Mouse (Mus musculus) R1 (cell line): ENCODE results near the gene Otol1.

ENCODE experiments used
- DNase-seq: peaks from one replicate; pipeline ENCODE4 v3.0.0-alpha.2; 2018; ENCODE audit warnings: low read depth, low spot score

The Otol1 gene

DNA sequence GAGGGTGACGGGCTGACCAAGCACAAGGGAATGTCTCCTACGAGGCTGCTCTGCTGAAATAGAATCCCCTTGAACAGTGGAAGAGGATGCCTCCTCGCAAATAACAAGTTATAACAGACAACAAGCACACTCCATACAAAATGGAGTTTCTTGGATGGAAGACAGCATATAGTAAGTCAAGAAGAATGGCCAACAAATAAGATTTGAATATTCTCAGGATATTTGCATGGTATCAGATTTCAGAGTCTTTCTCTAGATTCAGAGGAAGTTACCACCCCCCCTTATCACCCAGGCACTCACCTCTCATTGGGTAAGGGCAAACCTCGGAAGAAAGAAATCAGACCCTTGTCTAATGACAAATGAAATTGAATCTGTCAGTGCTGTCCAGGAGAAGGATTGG lies at the start of gene Otol1:
TSS of gene Otol1 (plus strand) at position 301 of the 400 bp plus-strand sequence.
- DNase-seq: no peak

GRCm38 (mm10) chr3:69962187-69962586 lies 45.2 kb upstream of the Otol1 start:
- DNase-seq: peak; percentile 65

- DNase-seq: no peak
Observed at GRCm38 (mm10) chr3:69971482-69972097, 35.8 kb upstream of the Otol1 start.

GRCm38 (mm10) chr3:69978092-69978491 lies 29.3 kb upstream of the Otol1 start:
- no peak for DNase-seq

GRCm38 (mm10) chr3:69993806-69994205 lies 13.6 kb upstream of the Otol1 start:
- DNase-seq: no peak

DNA sequence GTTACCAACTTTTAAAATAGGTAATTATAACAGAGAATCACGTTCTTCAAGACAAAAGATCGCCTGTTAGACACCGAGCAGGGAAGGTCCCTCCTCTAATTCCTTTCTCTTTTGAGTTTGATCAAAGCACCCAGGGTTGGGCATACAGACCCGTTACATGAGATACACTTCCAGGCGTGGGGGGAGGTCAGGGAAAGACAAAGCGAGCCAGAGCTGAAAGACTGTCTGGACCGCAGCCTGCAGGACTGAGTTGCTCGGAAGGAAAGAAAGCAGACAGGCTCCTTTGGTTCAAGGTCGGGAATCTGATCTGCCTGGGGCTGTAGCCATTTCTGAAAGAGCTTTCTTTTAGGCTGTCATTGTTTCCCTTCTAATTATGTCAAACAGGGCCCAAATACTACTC lies 5.9 kb upstream of the Otol1 start:
- peak; percentile 27 for DNase-seq

DNA sequence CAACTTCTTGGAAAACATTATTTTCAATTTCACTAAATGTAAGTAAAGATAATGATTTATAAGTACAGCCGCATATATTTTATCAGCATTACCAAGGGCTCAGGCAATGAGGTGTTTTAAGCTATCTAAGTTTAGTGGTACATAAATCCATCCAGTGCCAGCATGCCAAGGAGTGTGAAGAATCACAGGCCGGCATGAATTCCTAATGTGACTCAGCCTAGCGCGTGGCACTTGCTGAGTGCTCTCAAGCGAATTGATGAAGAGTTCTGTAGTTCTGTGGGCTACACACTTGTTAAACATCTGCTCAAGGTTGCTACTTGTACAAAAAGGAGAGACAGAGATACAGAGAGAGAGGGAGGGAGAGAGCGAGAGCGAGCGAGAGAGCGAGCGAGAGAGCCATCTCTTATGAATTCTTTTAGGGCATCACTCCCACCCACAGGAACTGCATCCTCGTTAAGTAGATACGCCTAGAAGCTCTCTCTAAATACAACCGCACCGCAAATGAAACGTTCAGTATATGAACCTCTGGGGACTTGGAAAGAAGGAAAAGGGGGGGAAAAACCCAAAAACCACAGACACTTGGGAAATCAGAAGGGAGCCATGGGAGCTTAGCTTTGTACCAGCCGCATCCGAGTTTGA lies 4.2 kb upstream of the Otol1 start:
- DNase-seq: no peak

DNA sequence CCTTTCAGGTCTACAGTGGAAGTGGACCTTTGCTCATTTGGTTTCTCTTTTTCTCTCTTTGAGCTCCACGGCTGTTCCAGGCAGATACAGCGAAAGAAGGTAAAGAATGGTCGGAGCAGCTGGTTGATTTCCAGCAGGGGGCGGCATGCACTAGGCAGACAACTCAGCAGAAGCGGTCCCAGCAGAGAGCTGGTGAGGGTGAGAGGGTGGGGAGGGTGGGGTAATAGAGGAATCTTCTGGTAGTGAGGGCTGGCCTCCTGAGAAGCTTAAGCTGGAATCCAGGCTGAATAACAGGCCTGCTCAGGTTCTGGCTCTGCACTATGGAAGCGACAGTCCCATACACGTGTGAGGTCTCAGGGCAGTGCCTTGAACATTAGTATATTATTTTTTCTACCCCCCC lies 3.5 kb upstream of the Otol1 start:
- peak; percentile 55 for DNase-seq

- DNase-seq: no peak
Observed at GRCm38 (mm10) chr3:70004379-70004778, 3.0 kb upstream of the Otol1 start.

DNA sequence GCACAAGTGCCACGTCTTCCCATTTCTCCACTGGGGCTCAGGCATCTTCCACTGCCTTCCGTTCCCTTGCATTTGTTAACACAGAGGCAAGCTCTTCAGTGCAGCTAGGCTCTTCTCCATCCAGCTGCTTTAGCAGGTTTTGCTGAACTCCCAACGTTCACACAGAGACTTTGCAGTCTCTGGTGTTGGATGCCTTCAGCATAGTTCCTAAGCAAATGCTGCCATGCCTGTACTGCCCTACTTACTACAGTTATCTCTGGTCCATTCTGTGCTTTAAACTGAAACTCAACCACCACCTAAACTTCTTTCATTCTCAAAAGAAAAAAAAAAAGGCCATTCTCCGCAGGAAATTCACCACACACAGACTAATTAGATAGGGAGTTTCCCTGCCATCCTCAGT lies 5.2 kb downstream of the Otol1 start:
- no peak for DNase-seq

GRCm38 (mm10) chr3:70026605-70027004 lies 19.2 kb downstream of the Otol1 start:
- DNase-seq: no peak

DNA sequence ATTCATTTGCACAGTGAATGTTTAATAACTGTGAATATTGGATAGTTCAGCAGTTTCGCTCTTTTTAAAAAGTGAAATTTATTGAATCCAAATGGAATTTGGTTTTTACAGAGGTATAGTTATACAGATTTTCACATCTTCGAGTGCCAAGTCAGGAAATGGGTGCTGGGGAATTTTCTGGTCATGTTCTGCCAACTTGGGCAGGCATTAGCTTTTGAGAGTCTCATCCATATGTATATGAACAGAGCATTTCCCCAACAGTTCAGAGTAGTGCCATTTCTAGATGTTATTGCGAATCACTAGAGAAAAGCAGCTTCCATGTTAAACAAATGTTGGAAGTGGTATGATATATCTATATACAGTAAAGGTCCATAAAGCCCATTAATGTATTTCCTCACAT lies 21.8 kb downstream of the Otol1 start:
- DNase-seq: no peak

DNA sequence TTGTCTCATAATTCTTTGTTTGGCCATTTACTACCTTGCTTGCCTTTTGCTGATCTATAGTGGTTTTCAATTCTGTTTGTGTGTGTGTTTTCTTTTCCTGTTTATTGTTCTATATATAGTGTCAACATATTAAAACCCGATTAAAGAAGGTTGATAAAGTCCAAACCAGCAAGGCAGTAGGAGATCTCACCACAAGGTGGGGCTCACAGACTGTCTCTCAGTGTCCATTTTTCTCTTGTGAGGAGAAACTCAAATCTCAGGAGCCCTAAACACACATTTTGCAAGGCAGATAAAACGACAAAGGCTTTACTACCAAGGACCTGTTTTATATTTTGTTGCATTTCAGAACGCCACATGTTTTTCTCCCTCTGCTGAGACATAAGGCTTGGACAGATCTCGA lies 28.2 kb downstream of the Otol1 start:
- peak; percentile 13 for DNase-seq
